Mouse (Mus musculus) testis, postnatal 10 days (tissue): ENCODE measurements at regions not wholly inside any gene's neighbourhood (a gene's known extent, or its start where the extent isn't known, plus 50 kb on each side); places are given as distances from the start of the nearest gene placed in this dataset.
A peak's percentile ranks its signal among the peaks of the same experiment; 100 is the strongest.

Experiments
- DNase-seq: peaks from one replicate; pipeline ENCODE4 v3.0.0; 2021; ENCODE audit warnings: low spot score

GRCm38 (mm10) chr5:148742158-148742835 is 186.8 kb downstream of the Katnal1 start:
- peak; percentile 61 for DNase-seq

GRCm38 (mm10) chr5:148741267-148742004 is 187.7 kb downstream of the Katnal1 start:
- DNase-seq, result no peak

- peak; percentile 57 for DNase-seq
Observed at GRCm38 (mm10) chr5:148740366-148741266, 188.0 kb upstream of the Ubl3 start.

- no peak for DNase-seq
Observed at GRCm38 (mm10) chr5:148739672-148740071, 187.1 kb upstream of the Ubl3 start.

- DNase-seq, result no peak
Observed at GRCm38 (mm10) chr5:148739141-148739540, 186.6 kb upstream of the Ubl3 start.

- DNase-seq, result no peak
Observed at GRCm38 (mm10) chr5:148729541-148729940, 177.0 kb upstream of the Ubl3 start.

- DNase-seq, result no peak
Observed at GRCm38 (mm10) chr5:148728492-148728891, 175.9 kb upstream of the Ubl3 start.

GRCm38 (mm10) chr5:148726442-148726841 is 173.9 kb upstream of the Ubl3 start:
- DNase-seq, result no peak

- DNase-seq, result no peak
Observed at GRCm38 (mm10) chr5:148724470-148724869, 171.9 kb upstream of the Ubl3 start.

- DNase-seq, result no peak
Observed at GRCm38 (mm10) chr5:148723677-148724227, 171.2 kb upstream of the Ubl3 start.

- no peak for DNase-seq
Observed at GRCm38 (mm10) chr5:148720604-148721003, 168.0 kb upstream of the Ubl3 start.

GRCm38 (mm10) chr5:148716633-148717032 is 164.0 kb upstream of the Ubl3 start:
- no peak for DNase-seq

GRCm38 (mm10) chr5:148715218-148715991 is 162.8 kb upstream of the Ubl3 start:
- no peak for DNase-seq

- no peak for DNase-seq
Observed at GRCm38 (mm10) chr5:148714807-148715206, 162.2 kb upstream of the Ubl3 start.

GRCm38 (mm10) chr5:148713796-148714195 is 161.2 kb upstream of the Ubl3 start:
- no peak for DNase-seq

- DNase-seq, result no peak
Observed at GRCm38 (mm10) chr5:148713039-148713438, 160.4 kb upstream of the Ubl3 start.

- no peak for DNase-seq
Observed at GRCm38 (mm10) chr5:148711570-148711969, 159.0 kb upstream of the Ubl3 start.

- no peak for DNase-seq
Observed at GRCm38 (mm10) chr5:148709111-148709771, 156.7 kb upstream of the Ubl3 start.

- DNase-seq, result no peak
Observed at GRCm38 (mm10) chr5:148708014-148708741, 155.6 kb upstream of the Ubl3 start.

GRCm38 (mm10) chr5:148707335-148707734 is 154.7 kb upstream of the Ubl3 start:
- no peak for DNase-seq
